Mouse (Mus musculus): ENCODE measurements around the gene Tchhl1.
"Not testable (repeated sequence)": the region's sequence is repeated elsewhere in the genome, so short reads cannot be mapped to it uniquely, and the experiment has no call there.

The Tchhl1 gene

DNA sequence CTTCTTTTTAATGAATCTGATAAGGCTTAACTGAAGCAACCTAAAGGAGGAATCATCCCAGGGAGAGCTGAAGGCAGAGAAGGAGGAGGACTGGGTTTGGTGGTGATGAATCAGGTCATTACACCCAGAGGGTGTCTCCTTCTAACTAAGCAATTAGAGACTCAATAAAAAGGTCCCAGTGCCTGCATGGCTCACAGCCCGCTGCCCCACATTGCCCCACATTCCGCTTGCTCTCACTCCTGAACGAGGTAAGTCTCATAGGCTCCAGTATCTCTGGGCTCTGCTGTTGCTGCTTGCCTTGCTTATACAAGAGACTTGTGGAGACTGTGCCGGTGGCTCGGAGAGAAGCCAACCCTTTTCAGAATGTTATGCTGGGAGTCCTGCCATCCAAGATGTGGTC is at the start of gene Tchhl1:
TSS of gene Tchhl1 (plus strand) at position 194 of the 400 bp plus-strand sequence.
- peak; percentile 18 for DNase-seq

DNA sequence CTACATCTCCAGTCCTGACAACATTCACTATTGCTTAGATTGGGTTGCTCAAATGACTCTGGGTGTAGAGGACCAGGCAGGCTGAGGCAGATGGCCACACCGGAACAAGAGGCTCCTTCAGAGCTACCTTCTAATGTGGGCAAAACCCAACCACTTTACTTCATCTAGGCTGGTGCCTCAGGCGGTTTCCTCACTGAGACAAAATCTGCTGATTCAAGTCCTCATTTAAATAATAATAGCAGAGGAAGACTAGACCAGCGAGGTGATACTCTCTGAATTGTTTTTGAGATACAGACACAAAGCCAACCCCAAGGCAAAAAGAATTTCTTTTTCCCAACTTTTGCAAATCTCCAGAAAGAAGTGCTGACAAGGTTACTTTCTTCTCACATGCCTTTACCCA is 36.9 kb upstream of the Tchhl1 start:
- DNase-seq, result no peak

DNA sequence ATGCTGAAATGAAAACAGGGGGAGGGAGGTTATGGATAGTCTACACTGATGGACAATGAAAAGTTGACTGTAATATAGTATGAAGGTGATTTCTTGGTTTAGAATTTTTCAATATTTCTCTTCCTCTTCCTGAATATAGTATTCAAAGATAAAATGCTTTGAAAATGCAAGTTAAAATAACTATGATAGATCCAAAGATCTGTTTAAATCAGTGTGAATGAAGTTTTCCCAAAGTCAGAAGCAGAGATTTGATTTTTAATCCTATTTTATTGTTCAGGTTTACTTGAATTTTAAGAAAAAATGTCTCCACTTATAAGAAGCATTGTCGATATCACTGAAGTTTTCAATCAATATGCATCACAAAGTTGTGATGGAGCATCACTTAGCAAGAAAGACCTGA is 26.5 kb upstream of the Tchhl1 start, which contains the start of gene Tchh:
TSS of gene Tchh (plus strand) at position 301 of the 400 bp plus-strand sequence.
- no peak for DNase-seq

DNA sequence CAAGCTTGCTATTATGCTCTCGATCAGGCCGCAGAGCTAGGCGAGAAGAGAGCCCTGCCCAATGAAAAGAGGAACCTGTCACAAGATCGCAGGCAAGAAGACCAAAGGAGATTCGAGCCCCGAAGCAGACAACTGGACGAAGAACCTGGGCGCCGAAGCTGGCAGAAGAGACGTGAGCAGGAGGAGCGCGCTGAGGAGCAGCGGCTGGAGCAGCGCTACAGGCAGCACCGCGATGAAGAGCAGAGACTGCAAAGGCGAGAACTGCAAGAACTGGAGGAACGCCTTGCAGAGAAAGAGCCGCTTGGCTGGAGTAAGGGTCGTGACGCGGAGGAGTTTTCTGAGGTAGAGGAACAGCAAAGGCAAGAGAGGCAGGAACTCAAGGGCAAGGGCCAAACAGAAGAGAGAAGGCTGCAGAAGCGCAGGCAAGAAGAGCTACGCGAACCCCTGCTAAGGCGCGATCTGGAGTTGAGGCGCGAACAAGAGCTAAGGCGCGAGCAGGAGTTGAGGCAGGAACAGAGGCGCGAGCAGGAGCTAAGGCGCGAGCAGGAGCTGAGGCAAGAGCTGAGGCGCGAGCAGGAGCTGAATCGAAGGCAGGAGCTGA is 25.0 kb upstream of the Tchhl1 start:
- DNase-seq, result peak; percentile 51

DNA sequence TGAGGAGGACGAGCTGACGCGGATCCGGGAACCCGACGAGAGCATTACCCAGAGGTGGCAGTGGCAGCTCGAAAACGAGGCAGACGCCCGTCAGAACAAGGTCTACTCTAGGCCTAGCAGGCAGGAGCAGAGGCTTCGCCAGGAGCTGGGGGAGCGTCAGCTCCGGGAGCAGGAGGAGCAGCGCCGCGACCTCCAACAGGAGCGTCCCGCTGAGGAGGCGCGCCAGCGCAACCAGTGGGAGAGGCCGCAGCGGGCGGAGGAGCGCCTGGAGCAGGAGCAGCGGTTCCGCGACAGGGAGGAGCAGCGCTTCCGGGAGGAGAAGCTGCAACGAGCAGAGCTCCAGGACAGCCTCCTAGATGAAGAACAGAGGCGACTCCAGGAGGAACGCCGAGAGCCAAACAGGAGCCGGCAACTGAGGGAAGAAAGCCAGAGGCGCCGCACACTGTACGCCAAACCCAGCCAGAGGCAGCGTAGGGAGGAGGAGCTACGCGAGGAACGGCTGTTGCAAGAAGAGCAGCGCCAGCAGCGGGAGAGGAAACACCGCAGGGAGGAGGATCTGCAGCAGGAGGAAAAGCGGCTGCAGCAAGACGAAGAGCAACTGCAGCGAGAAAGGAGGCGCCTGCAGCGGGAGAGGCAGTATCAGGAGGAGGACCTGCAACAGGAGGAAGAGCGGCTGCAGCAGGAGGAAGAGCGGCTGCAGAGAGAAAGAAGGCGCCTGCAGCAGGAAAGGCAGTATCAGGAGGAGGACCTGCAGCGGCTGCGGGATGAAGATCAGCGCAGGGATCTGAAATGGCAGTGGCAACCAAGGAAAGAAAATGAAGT is 24.0 kb upstream of the Tchhl1 start:
- DNase-seq, result peak; percentile 76

DNA sequence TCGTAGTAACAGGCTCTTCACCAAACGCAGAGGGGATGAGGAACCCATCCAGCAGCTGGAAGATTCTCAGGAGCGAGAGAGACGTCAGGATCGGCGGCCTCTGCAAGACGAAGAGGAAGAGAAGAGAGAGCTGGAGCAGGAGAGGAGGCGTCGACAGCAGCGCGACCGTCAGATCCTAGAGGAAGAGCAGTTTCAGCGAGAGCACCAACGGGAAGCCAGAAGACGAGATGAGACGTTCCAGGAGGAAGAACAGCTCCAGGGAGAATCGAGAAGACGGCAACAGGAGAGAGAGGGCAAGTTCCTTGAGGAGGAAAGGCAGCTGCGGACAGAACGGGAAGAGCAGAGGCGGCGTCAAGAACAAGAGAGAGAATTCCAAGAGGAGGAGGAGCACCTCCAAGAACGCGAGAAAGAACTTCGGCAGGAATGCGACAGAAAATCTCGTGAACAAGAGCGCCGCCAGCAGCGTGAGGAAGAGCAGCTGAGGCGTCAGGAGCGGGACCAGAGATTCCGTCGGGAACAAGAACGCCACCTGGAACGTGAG is 23.3 kb upstream of the Tchhl1 start:
- peak; percentile 57 for DNase-seq

DNA sequence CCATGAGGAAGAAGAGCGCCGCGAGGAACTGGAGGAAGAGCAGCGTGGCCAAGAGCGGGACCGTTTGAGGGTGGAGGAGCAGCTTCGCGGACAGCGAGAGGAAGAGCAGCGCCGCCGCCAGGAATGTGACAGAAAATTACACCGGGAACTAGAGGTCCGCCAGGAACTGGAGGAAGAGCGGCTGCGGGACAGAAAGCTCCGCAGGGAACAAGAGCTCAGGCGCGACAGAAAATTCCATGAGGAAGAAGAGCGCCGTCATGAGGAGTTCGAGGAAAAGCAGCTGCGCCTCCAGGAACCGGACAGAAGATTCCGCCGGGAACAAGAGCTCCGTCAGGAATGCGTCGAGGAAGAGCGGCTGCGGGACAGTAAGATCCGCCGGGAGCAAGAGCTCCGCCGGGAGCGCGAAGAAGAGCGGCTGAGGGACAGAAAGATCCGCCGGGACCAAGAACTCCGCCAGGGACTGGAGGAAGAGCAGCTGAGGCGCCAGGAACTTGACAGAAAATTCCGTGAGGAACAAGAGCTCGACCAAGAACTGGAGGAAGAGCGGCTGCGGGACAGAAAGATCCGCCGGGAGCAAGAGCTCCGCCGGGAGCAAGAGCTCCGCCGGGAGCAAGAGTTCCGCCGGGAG is 22.3 kb upstream of the Tchhl1 start:
- peak; percentile 51 for DNase-seq

DNA sequence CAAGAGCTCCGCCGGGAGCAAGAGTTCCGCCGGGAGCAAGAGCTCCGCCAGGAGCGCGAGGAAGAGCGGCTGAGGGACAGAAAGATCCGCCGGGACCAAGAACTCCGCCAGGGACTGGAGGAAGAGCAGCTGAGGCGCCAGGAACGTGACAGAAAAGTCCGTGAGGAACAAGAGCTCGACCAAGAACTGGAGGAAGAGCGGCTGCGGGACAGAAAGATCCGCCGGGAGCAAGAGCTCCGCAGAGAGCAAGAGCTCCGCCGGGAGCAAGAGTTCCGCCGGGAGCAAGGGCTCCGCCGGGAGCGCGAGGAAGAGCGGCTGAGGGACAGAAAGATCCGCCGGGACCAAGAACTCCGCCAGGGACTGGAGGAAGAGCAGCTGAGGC is 21.8 kb upstream of the Tchhl1 start:
- not testable (repeated sequence) for DNase-seq

DNA sequence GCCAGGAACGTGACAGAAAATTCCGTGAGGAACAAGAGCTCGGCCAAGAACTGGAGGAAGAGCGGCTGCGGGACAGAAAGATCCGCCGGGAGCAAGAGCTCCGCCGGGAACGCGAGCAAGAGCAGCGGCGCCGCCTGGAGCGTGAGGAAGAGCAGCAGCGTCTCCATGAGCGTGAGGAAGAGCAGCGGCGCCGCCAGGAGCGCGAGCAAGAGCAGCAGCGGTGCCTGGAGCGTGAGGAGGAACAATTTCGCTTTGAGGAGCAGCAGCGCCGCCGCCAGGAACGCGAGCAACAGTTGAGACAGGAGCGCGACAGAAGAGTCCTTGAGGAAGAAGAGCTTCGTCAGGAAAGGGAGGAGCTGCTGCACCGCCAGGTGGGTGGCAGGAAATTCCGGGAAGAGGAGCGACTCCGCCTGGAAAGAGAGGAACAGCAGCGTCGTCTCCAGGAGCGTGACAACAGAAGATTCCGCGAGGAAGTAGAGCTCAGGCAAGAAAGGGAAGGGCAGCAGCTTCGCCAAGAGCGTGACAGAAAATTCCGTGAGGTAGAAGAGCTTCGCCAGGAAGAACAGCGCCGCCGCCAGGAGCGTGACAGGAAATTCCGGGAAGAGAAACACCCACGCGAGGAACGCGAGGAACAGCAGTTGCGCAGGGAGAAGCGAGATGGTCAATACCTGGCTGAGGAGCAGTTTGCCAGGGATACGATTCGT is 21.3 kb upstream of the Tchhl1 start:
- DNase-seq, result peak; percentile 76

DNA sequence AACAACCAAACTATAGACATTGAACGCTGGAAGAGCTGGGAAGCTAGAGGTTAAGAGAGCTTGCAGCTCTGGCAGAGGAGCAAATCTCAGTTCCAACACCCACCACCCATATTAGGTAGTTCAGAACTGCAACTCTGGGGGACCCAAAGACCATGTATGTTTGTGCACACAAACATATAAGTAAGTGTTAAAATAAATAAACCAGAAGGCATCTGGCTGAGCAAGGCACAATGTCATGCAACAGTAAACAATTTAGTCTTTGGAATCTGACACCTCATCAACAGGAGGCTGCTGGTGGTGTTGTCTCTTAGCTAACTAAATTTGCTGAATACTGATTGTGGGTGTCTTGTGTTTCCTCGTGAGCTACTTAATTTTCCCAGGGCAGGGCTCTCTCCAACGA is 2.0 kb upstream of the Tchhl1 start:
- no peak for DNase-seq

DNA sequence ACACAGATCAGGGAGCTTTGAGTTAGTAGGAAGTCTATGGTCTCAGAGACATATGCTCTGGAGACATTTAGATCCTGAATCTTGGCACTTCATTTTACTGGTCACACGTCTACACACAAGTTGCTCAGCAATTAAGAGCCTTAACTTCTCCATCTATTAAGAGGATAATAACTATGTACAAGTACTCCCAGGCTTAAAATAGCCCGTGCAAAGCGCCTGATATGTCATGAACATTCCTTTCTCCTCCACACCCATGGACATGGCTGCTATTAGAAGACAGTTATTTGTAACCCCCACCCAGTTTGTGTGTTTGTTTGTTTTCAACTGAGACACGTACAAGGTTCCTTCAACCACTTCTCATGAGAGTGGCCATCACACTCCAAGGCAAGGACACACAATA is 1.4 kb upstream of the Tchhl1 start:
- DNase-seq, result no peak

DNA sequence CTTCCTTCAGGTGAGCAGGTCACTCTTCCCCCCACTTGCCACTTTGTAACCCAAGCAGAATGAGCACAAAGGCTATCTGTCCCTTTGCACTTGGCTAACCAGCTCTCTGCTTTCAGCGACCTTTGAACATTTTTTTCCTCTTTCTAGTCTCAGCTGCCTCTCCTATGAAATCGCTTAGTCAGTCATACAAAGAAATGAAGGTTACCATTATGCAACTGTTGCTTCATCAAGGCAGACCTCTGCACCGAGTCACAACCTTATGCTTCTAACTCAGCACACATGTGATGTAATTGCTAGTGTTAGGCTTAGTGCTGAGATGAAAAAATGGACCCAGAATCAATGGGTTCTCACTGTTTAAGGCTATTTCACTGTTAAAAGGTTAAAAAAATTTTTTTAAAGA is 1.1 kb downstream of the Tchhl1 start:
- DNase-seq, result no peak

DNA sequence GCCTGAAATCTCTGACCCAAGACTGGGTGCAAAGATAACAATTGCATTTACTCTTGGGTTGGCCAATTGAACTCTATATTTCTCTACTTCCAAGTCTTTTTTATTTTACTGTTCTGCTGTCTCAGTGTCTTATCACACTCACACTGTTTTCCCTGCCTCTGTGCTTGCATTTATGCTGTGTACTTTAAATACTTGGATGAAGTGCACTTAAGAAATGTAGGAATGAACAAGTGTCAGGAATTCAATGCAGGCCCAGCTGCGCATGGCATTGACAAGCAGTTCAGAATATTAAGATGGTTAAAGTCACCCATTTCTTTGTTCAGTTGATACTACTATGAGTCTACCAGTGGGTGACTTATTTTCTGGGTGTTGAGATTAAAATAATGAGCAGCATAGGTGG is 11.5 kb downstream of the Tchhl1 start:
- no peak for DNase-seq

DNA sequence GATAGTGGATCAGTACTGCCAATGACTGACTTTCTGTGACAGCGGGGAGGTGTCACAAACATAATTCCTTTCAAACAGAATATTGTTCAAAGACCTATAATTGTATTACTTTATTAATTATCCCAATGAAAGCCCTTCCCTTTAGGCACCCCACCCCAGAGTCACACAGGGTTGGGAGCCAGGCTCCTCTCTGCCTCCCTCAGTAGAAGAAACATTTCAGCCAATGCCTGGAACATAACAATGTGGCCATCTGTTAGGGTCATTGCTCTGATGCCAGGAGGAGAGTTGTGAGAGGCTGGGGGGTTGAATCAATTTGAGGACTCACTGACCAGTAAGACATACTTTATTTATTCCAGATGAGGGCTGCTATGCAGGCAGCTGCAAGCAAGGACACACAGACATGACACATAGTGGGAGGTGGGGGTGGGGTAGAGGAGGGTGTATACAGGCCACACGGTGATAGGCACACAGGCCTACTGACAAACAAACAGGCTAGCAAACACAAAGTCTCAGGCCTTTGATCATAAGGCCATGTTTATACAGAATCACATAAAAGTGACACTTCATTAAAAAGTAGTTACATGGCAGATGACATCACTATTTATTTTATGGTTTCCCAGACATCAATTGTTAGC is 13.5 kb downstream of the Tchhl1 start:
- DNase-seq, result no peak

DNA sequence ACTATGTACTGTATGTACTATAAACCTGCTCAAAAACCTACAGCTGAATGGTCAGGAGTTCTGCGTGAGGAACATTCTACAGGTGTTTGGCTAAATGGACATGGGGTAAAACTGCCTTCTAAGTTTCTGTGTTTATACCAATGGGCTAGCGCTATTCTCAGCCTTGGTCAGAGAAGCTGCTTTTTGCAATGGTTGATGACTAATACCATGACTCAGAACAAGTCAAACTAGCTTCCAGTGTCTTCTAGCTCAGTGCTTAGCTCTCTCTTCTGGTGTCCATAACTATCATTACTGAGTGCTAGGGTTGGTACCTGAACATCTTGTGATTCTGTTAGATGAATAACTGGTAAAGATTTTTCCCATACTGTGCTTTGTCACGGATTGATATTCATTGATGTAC is 17.1 kb downstream of the Tchhl1 start:
- no peak for DNase-seq

DNA sequence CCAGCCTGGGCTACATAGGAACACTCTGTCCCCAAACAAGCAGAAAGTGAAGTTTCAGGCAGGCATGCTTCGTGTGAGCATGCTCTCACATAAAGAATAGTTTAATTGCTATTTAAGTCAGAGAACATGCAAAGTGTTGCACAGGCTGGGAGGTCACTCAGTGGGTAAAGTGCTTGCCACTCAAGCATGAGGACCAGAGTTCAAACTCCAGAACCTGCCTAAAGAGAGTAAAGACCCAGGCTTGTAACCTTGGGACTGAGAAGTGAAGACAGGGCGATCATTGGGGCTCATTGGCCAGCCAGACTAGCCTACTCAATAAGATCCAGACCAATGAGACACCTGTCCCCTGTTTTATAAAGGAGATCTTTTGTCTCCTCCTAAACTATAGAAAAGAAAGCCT is 20.0 kb downstream of the Tchhl1 start:
- no peak for DNase-seq

DNA sequence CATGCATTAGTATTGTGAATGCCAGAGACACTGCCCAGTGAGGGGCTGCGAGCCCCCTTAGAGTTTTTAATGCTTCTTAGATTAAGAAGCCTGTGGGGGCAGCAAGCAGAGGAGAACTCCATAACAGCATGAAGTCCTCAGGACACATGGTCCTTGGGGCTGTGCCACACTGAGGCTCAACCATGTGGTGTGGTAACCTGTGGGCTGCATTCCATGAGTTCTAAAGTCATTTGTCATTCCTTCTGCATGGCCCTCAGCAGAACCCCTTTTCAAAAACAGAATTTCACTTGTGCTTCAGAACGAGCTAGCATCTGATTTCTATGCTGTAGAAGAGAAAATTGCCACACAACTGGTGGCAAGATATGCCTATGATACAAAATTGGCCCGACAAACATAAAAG is 23.6 kb downstream of the Tchhl1 start:
- no peak for DNase-seq

DNA sequence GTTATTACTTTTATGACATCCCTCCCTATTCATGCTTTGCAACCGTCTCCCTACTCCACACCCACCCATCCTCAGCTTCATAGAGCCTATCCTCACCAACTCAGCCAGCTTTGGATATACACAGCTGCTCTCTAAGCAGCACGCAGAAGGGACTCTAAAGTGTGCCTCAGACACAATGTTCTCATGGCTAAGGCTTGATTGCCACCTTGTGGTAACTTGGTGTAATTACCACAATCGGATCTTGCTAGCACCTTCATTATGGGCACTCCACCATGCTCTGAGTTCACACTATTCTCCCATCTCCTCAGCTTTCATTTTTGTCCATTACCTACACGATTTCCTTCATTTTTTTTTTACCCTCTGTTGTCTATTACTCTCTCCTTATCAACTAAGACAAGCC is 25.4 kb downstream of the Tchhl1 start:
- peak; percentile 47 for DNase-seq

DNA sequence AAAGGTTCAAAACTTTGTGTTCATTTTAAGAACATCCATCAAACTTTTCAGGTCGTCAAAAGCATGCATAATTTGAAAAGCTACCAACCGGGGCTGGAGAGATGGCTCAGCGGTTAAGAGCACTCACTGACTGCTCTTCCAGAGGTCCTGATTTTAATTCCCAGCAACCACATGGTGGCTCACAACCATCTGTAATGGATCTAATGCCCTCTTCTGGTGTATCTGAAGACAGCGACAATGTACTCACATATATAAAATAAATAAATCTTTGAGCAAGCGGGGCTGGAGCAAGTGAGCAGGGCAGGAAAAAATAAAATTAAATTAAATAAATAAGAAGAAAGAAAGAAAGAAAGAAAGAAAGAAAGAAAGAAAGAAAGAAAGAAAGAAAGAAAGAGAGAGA is 26.2 kb downstream of the Tchhl1 start:
- not testable (repeated sequence) for DNase-seq

DNA sequence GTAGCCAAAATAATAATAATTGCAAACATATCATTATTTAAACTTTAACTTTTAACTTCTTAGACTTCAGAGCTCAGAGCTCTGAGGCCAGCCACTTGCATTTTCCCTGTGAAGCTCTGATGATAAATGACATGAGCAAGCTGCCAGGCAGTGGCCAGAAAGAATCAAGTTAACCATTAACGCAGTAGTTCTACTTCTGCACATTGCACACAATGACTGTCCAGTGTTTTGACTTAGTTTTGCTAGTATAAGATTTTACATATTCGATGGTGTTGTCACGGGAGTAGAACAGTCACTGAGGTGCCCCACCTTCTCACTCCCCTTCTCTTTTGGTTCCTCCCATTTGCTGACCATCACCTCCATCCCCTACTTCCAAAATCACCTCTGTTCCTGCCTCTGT is 28.6 kb downstream of the Tchhl1 start:
- DNase-seq, result peak; percentile 21

DNA sequence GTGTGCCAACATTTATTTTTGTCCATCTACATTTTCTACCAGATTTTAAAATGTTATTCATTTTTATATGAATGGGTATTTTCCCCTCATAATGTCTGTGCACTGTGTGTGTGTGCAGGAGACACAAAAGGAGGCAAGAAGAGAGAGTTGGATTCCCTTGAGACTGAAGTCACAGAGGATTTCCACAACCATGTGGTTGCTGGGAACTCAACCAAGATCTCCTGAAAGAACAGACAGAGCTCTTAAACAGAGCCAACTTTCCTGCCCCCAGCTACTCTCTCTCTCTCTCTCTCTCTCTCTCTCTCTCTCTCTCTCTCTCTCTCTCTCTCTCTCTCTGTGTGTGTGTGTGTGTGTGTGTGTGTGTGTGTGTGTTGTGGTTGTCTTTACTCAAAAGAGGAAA is 30.6 kb downstream of the Tchhl1 start:
- no peak for DNase-seq

DNA sequence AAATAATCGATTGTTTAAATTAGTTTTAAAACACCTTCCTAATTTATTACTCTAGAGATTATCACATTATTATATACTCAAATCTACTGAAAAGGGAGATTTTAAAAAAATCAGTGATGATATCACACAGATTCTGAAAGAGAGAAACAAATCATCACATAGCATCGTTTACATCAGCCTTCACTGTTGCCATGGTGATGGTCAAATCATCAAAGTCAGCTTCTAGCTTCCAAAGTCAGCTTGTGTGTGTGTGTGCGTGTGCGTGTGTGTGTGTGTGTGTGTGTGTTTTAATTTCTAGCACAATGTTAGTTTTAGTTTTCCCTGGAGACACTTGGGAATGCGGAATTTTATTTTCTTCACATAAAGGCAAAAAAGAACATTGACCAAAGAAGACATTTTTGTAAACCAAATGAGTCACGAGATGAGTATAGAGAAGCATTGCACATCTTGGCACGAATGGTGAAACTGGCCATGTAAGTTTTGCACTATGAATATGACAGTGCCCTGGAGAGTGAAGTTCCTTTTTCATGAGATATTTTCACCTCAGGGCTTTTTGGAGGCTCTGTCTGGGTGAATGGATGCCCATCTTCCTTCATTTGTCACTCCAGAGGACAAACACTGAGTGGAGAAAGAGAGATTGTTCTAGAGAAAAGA is 36.1 kb downstream of the Tchhl1 start:
- no peak for DNase-seq

Data from kidney, adult 18-20 months (tissue).